Mouse (Mus musculus) small intestine, adult 2 months (tissue): ENCODE measurements around the gene Fam186b. TPM values are rescaled to one million over a fixed set of nuclear protein-coding genes. Genes with fewer than 3 reads are reported as not detected.

Source experiments
- H3K27ac ChIP-seq: fragments of 200-500 bp; 2 replicates; pipeline ENCODE4 v1.5.1; 2012; ENCODE audit warnings: low read depth, low read length, control low read depth, inconsistent platforms; ENCODE audit not compliant: insufficient read depth
- H3K27me3 ChIP-seq: fragments of 200-500 bp; 2 replicates; pipeline ENCODE4 v1.6.1; 2012; ENCODE audit warnings: mild to moderate bottlenecking, moderate library complexity, low read length, inconsistent platforms; ENCODE audit not compliant: control insufficient read depth, insufficient read depth
- H3K36me3 ChIP-seq: fragments of 200-500 bp; 2 replicates; pipeline ENCODE4 v1.6.1; 2012; ENCODE audit warnings: mild to moderate bottlenecking, low read length, control low read depth, inconsistent platforms; ENCODE audit not compliant: control insufficient read depth, insufficient read depth
- H3K4me1 ChIP-seq: fragments of 200-500 bp; 2 replicates; pipeline ENCODE4 v1.6.1; 2012; ENCODE audit warnings: low read length, inconsistent platforms, mixed read lengths; ENCODE audit not compliant: control insufficient read depth, insufficient read depth, insufficient read length
- H3K4me3 ChIP-seq: fragments of 200-500 bp; 2 replicates; pipeline ENCODE4 v1.5.1; 2012; ENCODE audit warnings: low read depth, mild to moderate bottlenecking, control low read depth, inconsistent platforms, low read length, moderate library complexity
- CTCF ChIP-seq: fragments of 200-500 bp; IDR thresholded peaks from 2 replicates; pipeline ENCODE4 v1.5.1; 2012; ENCODE audit warnings: low read depth, mild to moderate bottlenecking, control low read depth, inconsistent platforms, low read length, moderate library complexity, mixed read lengths; ENCODE audit not compliant: insufficient replicate concordance, insufficient read length; ENCODE audit errors: extremely low read depth
- POLR2A ChIP-seq: fragments of 200-500 bp; IDR thresholded peaks from 2 replicates; pipeline ENCODE4 v1.6.1; 2012; ENCODE audit warnings: low read depth, mild to moderate bottlenecking, control low read depth, inconsistent platforms, low read length, moderate library complexity
- WGBS: fragments of 180-500 bp; shearing (Covaris S2); methylation state at CpG from one replicate; pipeline ENCODE4 v1.1.7; 2018; 5-methylcytosine and 5-hydroxymethylcytosine counted together
- polyA plus RNA-seq: library from polyadenylated mRNA; depleted of rRNA; stranded (reverse); fragments of >200 nt; gene quantifications from 2 replicates; pipeline ENCODE4 v1.2.3, GENCODE M21; 2012

Gene Fam186b
- polyA plus RNA-seq, 1 experiment: not detected

GRCm38 (mm10) chr15:99339669-99340068, 44.0 kb upstream of the Fam186b start:
- Histone ChIP-seq H3K27ac (no peak overlapping the region), H3K27me3 (no peaks in the 10 kb centered on the region), H3K36me3 (no peaks in the 10 kb centered on the region), H3K4me3 (no peak overlapping the region), H3K4me1 (peaks cover 11% of the 10 kb centered on the region)
- 60% methylated on average over 6 of the region's 6 CpGs for WGBS
- TF ChIP-seq POLR2A (no peak), CTCF (no peak)

- Histone ChIP-seq H3K4me1 (peaks cover 14% of the 10 kb centered on the region), H3K27ac (no peak overlapping the region), H3K4me3 (no peak overlapping the region), H3K36me3 (no peaks in the 10 kb centered on the region), H3K27me3 (no peaks in the 10 kb centered on the region)
- WGBS: 64% methylated on average over 2 of the region's 2 CpGs
- TF ChIP-seq POLR2A (no peak), CTCF (no peak)
Measured at GRCm38 (mm10) chr15:99338916-99339315, 43.2 kb upstream of the Fam186b start.

- WGBS: 75% methylated on average over 8 of the region's 8 CpGs
- Histone ChIP-seq H3K36me3 (no peaks in the 10 kb centered on the region), H3K27me3 (no peaks in the 10 kb centered on the region), H3K27ac (no peak overlapping the region; the same call in 1 of the 2 replicates), H3K4me1 (peaks cover 28% of the 10 kb centered on the region), H3K4me3 (no peak overlapping the region)
- TF ChIP-seq POLR2A: no peak
- no peak for TF ChIP-seq CTCF
Measured at GRCm38 (mm10) chr15:99335801-99336320, 40.2 kb upstream of the Fam186b start.

GRCm38 (mm10) chr15:99334500-99334899, 38.8 kb upstream of the Fam186b start:
- WGBS: 81% methylated on average over 6 of the region's 6 CpGs
- Histone ChIP-seq H3K27ac (no peak overlapping the region), H3K36me3 (no peaks in the 10 kb centered on the region), H3K4me1 (peaks cover 30% of the 10 kb centered on the region), H3K27me3 (no peaks in the 10 kb centered on the region), H3K4me3 (no peak overlapping the region)
- no peak for TF ChIP-seq POLR2A
- TF ChIP-seq CTCF: no peak

GRCm38 (mm10) chr15:99333676-99334065, 38.0 kb upstream of the Fam186b start:
- Histone ChIP-seq H3K4me1 (peaks cover 30% of the 10 kb centered on the region; the same call in 1 of the 2 replicates), H3K36me3 (no peaks in the 10 kb centered on the region)

GRCm38 (mm10) chr15:99332921-99333675, 37.4 kb upstream of the Fam186b start:
- Histone ChIP-seq H3K4me3 (no peak overlapping the region), H3K36me3 (no peaks in the 10 kb centered on the region), H3K27ac (peak overlapping the region; percentile 79), H3K27me3 (no peaks in the 10 kb centered on the region), H3K4me1 (peaks cover 30% of the 10 kb centered on the region; the same call in 1 of the 2 replicates)
- 52% methylated on average over 9 of the region's 9 CpGs for WGBS
- TF ChIP-seq POLR2A: no peak
- no peak for TF ChIP-seq CTCF

More at GRCm38 (mm10) chr15:99333676-99334065, 38.0 kb upstream of the Fam186b start:
- TF ChIP-seq POLR2A (no peak), CTCF (no peak)
- 79% methylated on average over 3 of the region's 3 CpGs for WGBS
- no peak overlapping the region for H3K4me3 ChIP-seq
- H3K27me3 ChIP-seq: no peaks in the 10 kb centered on the region
- peak overlapping the region; percentile 78 for H3K27ac ChIP-seq

GRCm38 (mm10) chr15:99332111-99332510, 36.4 kb upstream of the Fam186b start:
- Histone ChIP-seq H3K36me3 (no peaks in the 10 kb centered on the region), H3K4me3 (no peak overlapping the region), H3K4me1 (peaks cover 30% of the 10 kb centered on the region; the same call in 1 of the 2 replicates), H3K27me3 (no peaks in the 10 kb centered on the region), H3K27ac (no peak overlapping the region)
- TF ChIP-seq POLR2A (no peak), CTCF (no peak)
